Mouse (Mus musculus): ENCODE measurements around the gene Cstb. TPM values are rescaled to one million over a fixed set of nuclear protein-coding genes. Genes with fewer than 3 reads are reported as not detected.

Cstb gene
- 636 and 675 TPM in 2 replicates for polyA plus RNA-seq (2015; fragmentation: Nextera tagmentation; extraction: Ambion mirVana)

- Histone ChIP-seq H3K4me3 (ENCODE audit: low read depth, low read length) (peak within 1 kb of the TSS; percentile 79), H3K27me3 (ENCODE audit: control insufficient read depth, insufficient read depth, low read length) (no peaks in the 10 kb centered on the region), H3K36me3 (ENCODE audit: control insufficient read depth, insufficient read depth, low read length) (peaks cover 14% of the 10 kb centered on the region), H3K9me3 (ENCODE audit: control insufficient read depth, low read length) (no peaks in the 10 kb centered on the region), H3K9ac (ENCODE audit: low read length) (peak within 1 kb of the TSS; percentile 94), H3K4me1 (replicated peaks; ENCODE audit: control insufficient read depth, insufficient read depth) (no peaks in the 10 kb centered on the region; the same call in 1 of the 2 replicates), H3K4me2 (replicated peaks; ENCODE audit: low read depth) (peak within 1 kb of the TSS; percentile 79), H3K27ac (replicated peaks) (peak within 1 kb of the TSS; percentile 93)
- TF ChIP-seq CTCF (IDR thresholded peaks at IDR 0.05; ENCODE audit: low read depth) (peak; percentile 4; the same call in 1 of the 2 replicates), EP300 (optimal IDR thresholded peaks at IDR 0.05) (no peak)
- under 1% methylated on average over 37 of the region's 40 CpGs for WGBS
- ATAC-seq (ENCODE audit: low FRiP score, low TSS enrichment), result peak; percentile 93
- DNase-seq (ENCODE audit: low spot score), result peak; percentile 93
Observed at GRCm38 (mm10) chr10:78425181-78426041, at the start of gene Cstb. Cstb (plus strand) TSS chr10:78425669.

GRCm38 (mm10) chr10:78378516-78378915, 47.0 kb upstream of the Cstb start:
- Histone ChIP-seq H3K4me3 (ENCODE audit: low read depth, low read length) (no peak overlapping the region), H3K4me2 (replicated peaks; ENCODE audit: low read depth) (no peak overlapping the region)
- WGBS, result 99% methylated on average over 7 of the region's 7 CpGs

GRCm38 (mm10) chr10:78383567-78383966, 41.9 kb upstream of the Cstb start:
- H3K9ac ChIP-seq (ENCODE audit: low read length), result no peak overlapping the region
- TF ChIP-seq EP300 (optimal IDR thresholded peaks at IDR 0.05) (no peak), CTCF (IDR thresholded peaks at IDR 0.05; ENCODE audit: low read depth) (no peak)
- ATAC-seq (ENCODE audit: low FRiP score, low TSS enrichment) (no peak), DNase-seq (ENCODE audit: low spot score) (no peak)
- H3K4me3 ChIP-seq (ENCODE audit: low read depth, low read length), result no peak overlapping the region
- WGBS, result 73% methylated on average over 3 of the region's 3 CpGs
- no peak overlapping the region for H3K27ac ChIP-seq (replicated peaks)
- H3K36me3 ChIP-seq (ENCODE audit: control insufficient read depth, insufficient read depth, low read length), result no peaks in the 10 kb centered on the region
- H3K27me3 ChIP-seq (ENCODE audit: control insufficient read depth, insufficient read depth, low read length), result no peaks in the 10 kb centered on the region
- no peaks in the 10 kb centered on the region for H3K9me3 ChIP-seq (ENCODE audit: control insufficient read depth, low read length)
- no peak overlapping the region for H3K4me2 ChIP-seq (replicated peaks; ENCODE audit: low read depth)
- no peaks in the 10 kb centered on the region for H3K4me1 ChIP-seq (replicated peaks; ENCODE audit: control insufficient read depth, insufficient read depth)

More at GRCm38 (mm10) chr10:78378516-78378915, 47.0 kb upstream of the Cstb start:
- no peaks in the 10 kb centered on the region for H3K4me1 ChIP-seq (replicated peaks; ENCODE audit: control insufficient read depth, insufficient read depth)
- no peaks in the 10 kb centered on the region for H3K36me3 ChIP-seq (ENCODE audit: control insufficient read depth, insufficient read depth, low read length)
- ATAC-seq (ENCODE audit: low FRiP score, low TSS enrichment) (no peak), DNase-seq (ENCODE audit: low spot score) (no peak)
- H3K27me3 ChIP-seq (ENCODE audit: control insufficient read depth, insufficient read depth, low read length), result no peaks in the 10 kb centered on the region
- no peak overlapping the region for H3K27ac ChIP-seq (replicated peaks)
- no peaks in the 10 kb centered on the region for H3K9me3 ChIP-seq (ENCODE audit: control insufficient read depth, low read length)
- TF ChIP-seq CTCF (IDR thresholded peaks at IDR 0.05; ENCODE audit: low read depth) (peak; percentile 34; the same call in 1 of the 2 replicates), EP300 (optimal IDR thresholded peaks at IDR 0.05) (no peak)
- H3K9ac ChIP-seq (ENCODE audit: low read length), result no peak overlapping the region

GRCm38 (mm10) chr10:78385520-78385919, 39.9 kb upstream of the Cstb start:
- no peak overlapping the region for H3K27ac ChIP-seq (replicated peaks)
- WGBS, result 59% methylated on average over 5 of the region's 5 CpGs

GRCm38 (mm10) chr10:78388216-78388980, 37.1 kb upstream of the Cstb start:
- Histone ChIP-seq H3K4me1 (replicated peaks; ENCODE audit: control insufficient read depth, insufficient read depth) (no peaks in the 10 kb centered on the region), H3K27me3 (ENCODE audit: control insufficient read depth, insufficient read depth, low read length) (0 out of 2 replicates have a peak, but pooled peaks cover 2% of the 10 kb centered on the region), H3K9me3 (ENCODE audit: control insufficient read depth, low read length) (no peaks in the 10 kb centered on the region), H3K4me3 (ENCODE audit: low read depth, low read length) (no peak overlapping the region), H3K4me2 (replicated peaks; ENCODE audit: low read depth) (no peak overlapping the region), H3K36me3 (ENCODE audit: control insufficient read depth, insufficient read depth, low read length) (no peaks in the 10 kb centered on the region), H3K27ac (replicated peaks) (no peak overlapping the region), H3K9ac (ENCODE audit: low read length) (no peak overlapping the region)
- DNase-seq (ENCODE audit: low spot score) (no peak), ATAC-seq (ENCODE audit: low FRiP score, low TSS enrichment) (no peak)
- no peak for TF ChIP-seq CTCF (IDR thresholded peaks at IDR 0.05; ENCODE audit: low read depth)
- no peak for TF ChIP-seq EP300 (optimal IDR thresholded peaks at IDR 0.05)
- WGBS, result 72% methylated on average over 20 of the region's 20 CpGs

More at GRCm38 (mm10) chr10:78385520-78385919, 39.9 kb upstream of the Cstb start:
- no peaks in the 10 kb centered on the region for H3K36me3 ChIP-seq (ENCODE audit: control insufficient read depth, insufficient read depth, low read length)
- no peaks in the 10 kb centered on the region for H3K27me3 ChIP-seq (ENCODE audit: control insufficient read depth, insufficient read depth, low read length)
- ATAC-seq (ENCODE audit: low FRiP score, low TSS enrichment) (no peak), DNase-seq (ENCODE audit: low spot score) (no peak)
- H3K9ac ChIP-seq (ENCODE audit: low read length), result no peak overlapping the region
- no peak overlapping the region for H3K4me3 ChIP-seq (ENCODE audit: low read depth, low read length)
- TF ChIP-seq EP300 (optimal IDR thresholded peaks at IDR 0.05) (no peak), CTCF (IDR thresholded peaks at IDR 0.05; ENCODE audit: low read depth) (no peak)
- H3K4me2 ChIP-seq (replicated peaks; ENCODE audit: low read depth), result no peak overlapping the region
- H3K4me1 ChIP-seq (replicated peaks; ENCODE audit: control insufficient read depth, insufficient read depth), result no peaks in the 10 kb centered on the region
- no peaks in the 10 kb centered on the region for H3K9me3 ChIP-seq (ENCODE audit: control insufficient read depth, low read length)

Measured in stomach, postnatal 0 days (tissue).